Mouse (Mus musculus): ENCODE data around the gene Zdhhc18.
A peak's percentile ranks its signal among the peaks of the same experiment; 100 is the strongest.

Zdhhc18 gene

GRCm38 (mm10) chr4:133604856-133605255 lies 45.1 kb downstream of the Zdhhc18 start:
- DNase-seq (ENCODE audit: low spot score in 2 of 2) = no peak

GRCm38 (mm10) chr4:133604175-133604574 lies 45.8 kb downstream of the Zdhhc18 start:
- no peak for DNase-seq (ENCODE audit: low spot score in 2 of 2)

GRCm38 (mm10) chr4:133603056-133603455 lies 46.9 kb downstream of the Zdhhc18 start:
- no peak for DNase-seq (ENCODE audit: low spot score in 2 of 2)

GRCm38 (mm10) chr4:133601721-133602218 lies 48.2 kb downstream of the Zdhhc18 start, which contains the start of gene Sfn:
Gene Sfn, minus strand, starts transcription at chr4:133602168.
- DNase-seq (ENCODE audit: low spot score in 2 of 2) = no peak

GRCm38 (mm10) chr4:133600306-133600705 lies 49.6 kb downstream of the Zdhhc18 start:
- DNase-seq (ENCODE audit: low spot score in 2 of 2) = no peak

- peak in 1 of 2 experiments; percentile 61 for DNase-seq (ENCODE audit: low spot score in 2 of 2)
These were observed 50.3 kb downstream of the Zdhhc18 start for GRCm38 (mm10) chr4:133599571-133600073.

GRCm38 (mm10) chr4:133599116-133599515 lies 50.8 kb downstream of the Zdhhc18 start:
- DNase-seq (ENCODE audit: low spot score in 2 of 2) = no peak

- DNase-seq (ENCODE audit: low spot score in 2 of 2) = no peak
These were observed 51.3 kb downstream of the Zdhhc18 start for GRCm38 (mm10) chr4:133598616-133599015.

GRCm38 (mm10) chr4:133596084-133596483 lies 53.9 kb downstream of the Zdhhc18 start:
- no peak for DNase-seq (ENCODE audit: low spot score in 2 of 2)

GRCm38 (mm10) chr4:133595538-133595937 lies 54.4 kb downstream of the Zdhhc18 start:
- no peak for DNase-seq (ENCODE audit: low spot score in 2 of 2)

- DNase-seq (ENCODE audit: low spot score in 2 of 2) = peak; percentile 51 to 75
These were observed 57.4 kb downstream of the Zdhhc18 start for GRCm38 (mm10) chr4:133592570-133592969.

- DNase-seq (ENCODE audit: low spot score in 2 of 2) = peak in 1 of 2 experiments; percentile 66
These were observed 65.6 kb downstream of the Zdhhc18 start, which contains the start of gene Gpn2 for GRCm38 (mm10) chr4:133584059-133584951. Gene Gpn2, plus strand, starts transcription at chr4:133584362.

- DNase-seq (ENCODE audit: low spot score in 2 of 2) = no peak
These were observed 66.3 kb downstream of the Zdhhc18 start for GRCm38 (mm10) chr4:133583690-133584058.

GRCm38 (mm10) chr4:133577983-133578382 lies 72.0 kb downstream of the Zdhhc18 start:
- DNase-seq (ENCODE audit: low spot score in 2 of 2) = no peak

- no peak for DNase-seq (ENCODE audit: low spot score in 2 of 2)
These were observed 75.1 kb downstream of the Zdhhc18 start for GRCm38 (mm10) chr4:133574843-133575202.

GRCm38 (mm10) chr4:133574070-133574842 lies 75.7 kb downstream of the Zdhhc18 start, which contains the start of gene Gpatch3:
Gene Gpatch3, plus strand, starts transcription at chr4:133574745.
- DNase-seq (ENCODE audit: low spot score in 2 of 2) = peak; percentile 78 to 88

GRCm38 (mm10) chr4:133570066-133570466 lies 79.9 kb downstream of the Zdhhc18 start:
- DNase-seq (ENCODE audit: low spot score in 2 of 2) = no peak

GRCm38 (mm10) chr4:133569291-133570065 lies 80.5 kb downstream of the Zdhhc18 start:
- DNase-seq (ENCODE audit: low spot score in 2 of 2) = no peak

GRCm38 (mm10) chr4:133567251-133567650 lies 82.7 kb downstream of the Zdhhc18 start:
- no peak for DNase-seq (ENCODE audit: low spot score in 2 of 2)

- peak; percentile 35 to 63 for DNase-seq (ENCODE audit: low spot score in 2 of 2)
These were observed 86.8 kb downstream of the Zdhhc18 start for GRCm38 (mm10) chr4:133563123-133563571.

GRCm38 (mm10) chr4:133561622-133562021 lies 88.3 kb downstream of the Zdhhc18 start:
- DNase-seq (ENCODE audit: low spot score in 2 of 2) = no peak
